Mouse (Mus musculus) retina, postnatal 7 days (tissue): ENCODE data around the gene Fyb2.
"Not testable (repeated sequence)": the region's sequence is repeated elsewhere in the genome, so short reads cannot be mapped to it uniquely, and the experiment has no call there.

Source experiments
- DNase-seq: peaks from one replicate; pipeline ENCODE4 v3.0.0-alpha.2; 2012; ENCODE audit warnings: low read depth, low spot score

The Fyb2 gene

GRCm38 (mm10) chr4:104939535-104939934, 26.3 kb downstream of the Fyb2 start:
- DNase-seq, result no peak

GRCm38 (mm10) chr4:104941895-104942294, 28.6 kb downstream of the Fyb2 start:
- DNase-seq, result no peak

GRCm38 (mm10) chr4:104944482-104944881, 31.2 kb downstream of the Fyb2 start:
- DNase-seq, result no peak

DNA sequence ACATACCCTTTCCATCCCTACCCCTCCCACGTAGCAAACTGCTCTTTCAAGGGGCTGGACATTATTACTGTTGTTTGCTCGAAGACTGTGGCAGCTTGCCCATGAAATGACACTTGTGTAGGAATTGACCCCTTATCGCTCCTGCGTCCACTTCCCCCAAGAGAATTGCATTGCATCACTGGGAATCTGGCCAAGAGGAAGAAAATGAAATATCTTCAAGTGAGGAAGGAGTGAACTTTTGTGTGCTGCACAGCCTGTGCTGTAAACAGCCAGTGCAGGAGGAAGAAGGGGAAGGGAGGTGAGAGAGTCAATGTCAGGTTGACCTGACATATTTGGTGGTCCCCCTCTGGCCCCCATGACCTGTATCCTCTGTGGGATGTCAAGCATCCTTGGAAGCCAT, 35.6 kb downstream of the Fyb2 start:
- no peak for DNase-seq

DNA sequence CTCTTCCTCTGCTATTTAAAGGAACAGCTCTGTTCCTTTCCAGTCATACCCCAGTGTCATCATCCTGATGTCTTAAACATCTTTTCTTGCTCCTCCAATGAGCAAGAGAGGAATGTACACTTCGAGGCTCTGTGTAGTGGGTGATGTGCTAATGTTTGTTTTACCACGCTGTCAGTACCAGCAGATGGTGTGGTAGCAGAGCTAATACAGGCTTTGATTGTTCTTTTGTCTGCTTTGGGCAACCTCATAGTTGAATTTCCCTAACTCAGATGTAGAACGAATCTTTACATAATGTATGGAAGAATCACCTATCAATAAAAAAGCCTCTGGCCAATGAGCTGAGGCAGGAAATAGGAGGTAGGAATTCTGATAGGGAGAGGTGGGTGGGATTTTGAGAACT, 36.0 kb downstream of the Fyb2 start:
- DNase-seq, result no peak

GRCm38 (mm10) chr4:104951280-104951878, 38.1 kb downstream of the Fyb2 start:
- DNase-seq, result no peak

- no peak for DNase-seq
Measured at GRCm38 (mm10) chr4:104956691-104957090, 43.4 kb downstream of the Fyb2 start.

DNA sequence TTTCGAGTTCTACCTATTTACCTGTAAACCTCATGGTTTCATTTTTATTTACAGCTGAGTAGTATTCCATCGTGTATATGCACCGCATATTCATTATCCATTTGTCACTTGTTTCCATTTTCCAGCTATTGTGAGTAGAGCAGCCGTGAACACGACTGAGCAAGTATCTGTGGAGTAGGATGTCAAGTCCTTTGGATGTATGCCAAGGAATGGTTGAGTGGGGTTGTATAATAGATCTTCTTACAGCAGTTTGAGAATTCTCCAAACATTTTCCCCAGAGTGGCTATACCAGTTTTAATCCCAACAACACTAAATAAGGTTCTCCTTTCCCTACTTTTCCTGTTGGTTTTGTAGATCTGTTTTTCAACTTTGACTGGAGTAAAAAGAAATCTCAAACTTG, 48.2 kb downstream of the Fyb2 start:
- DNase-seq, result no peak

DNA sequence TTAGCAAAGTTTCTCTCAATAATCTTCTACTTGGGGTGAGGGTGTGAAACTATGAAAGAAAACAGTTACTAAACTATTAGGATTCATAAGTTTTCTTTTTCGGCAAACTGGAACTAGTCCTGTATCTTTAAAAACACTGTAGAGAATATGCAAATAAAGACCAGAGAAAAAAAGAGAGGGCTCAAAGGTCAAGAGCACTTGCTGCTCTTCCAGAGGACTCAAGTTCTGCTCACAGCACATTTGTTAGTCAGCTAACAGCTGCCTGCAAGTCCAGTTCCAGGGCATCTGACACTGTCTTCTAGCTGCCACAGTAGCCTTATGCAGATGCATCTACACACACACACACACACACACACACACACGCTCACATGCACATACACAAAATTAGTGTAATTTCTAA, 59.4 kb downstream of the Fyb2 start:
- DNase-seq, result no peak

DNA sequence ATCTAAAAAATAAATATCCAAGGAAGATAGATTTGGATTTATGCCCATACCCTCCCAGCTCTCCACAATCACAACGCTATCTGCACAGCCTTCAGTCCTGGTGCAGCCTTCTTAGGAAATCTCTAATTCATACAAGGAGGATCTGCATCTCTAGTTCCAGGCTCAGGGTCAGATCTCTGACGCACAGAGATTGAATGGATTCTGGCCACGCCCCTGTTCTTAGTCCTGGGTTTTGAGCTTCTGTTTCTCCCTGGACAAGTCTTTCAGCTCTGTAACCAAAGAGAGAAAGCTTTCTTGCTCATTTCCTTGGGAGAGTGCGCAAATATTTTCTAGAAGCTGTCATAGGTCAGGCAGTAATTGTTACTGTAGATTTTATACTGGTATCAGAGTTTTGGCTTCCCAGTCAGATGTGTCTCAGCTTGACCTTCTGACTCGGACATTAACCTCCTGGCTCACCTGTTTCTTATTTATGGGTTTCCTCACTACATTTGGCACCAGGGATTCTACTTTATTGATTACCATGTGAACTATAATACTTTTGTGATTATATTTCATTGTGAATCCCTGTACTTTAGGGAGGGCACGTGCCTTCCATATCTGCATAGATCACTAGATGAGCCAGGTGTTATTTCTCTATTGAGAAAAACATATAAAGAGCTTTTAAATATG, 62.0 kb downstream of the Fyb2 start:
- no peak for DNase-seq

- no peak for DNase-seq
Measured at GRCm38 (mm10) chr4:104985960-104986632, 72.8 kb downstream of the Fyb2 start.

DNA sequence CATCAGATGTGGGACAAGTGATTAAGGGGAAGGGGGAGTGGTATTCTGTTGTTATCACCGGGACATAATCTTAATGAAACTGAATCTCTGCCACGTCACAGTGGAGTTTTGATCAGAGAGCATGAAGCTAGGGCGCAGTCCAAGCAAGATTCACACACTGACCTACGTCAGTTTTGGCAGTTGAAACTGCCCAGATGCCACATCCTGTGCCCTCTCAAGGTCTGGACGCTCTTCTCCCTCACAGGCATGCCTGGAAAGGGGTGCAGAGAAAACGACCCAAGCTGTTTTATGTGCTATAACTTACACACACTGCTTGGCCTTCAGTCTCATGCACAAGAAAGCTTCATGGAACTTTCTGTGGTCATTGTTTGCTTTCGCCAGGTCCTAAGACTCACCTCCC, 74.4 kb downstream of the Fyb2 start:
- no peak for DNase-seq

DNA sequence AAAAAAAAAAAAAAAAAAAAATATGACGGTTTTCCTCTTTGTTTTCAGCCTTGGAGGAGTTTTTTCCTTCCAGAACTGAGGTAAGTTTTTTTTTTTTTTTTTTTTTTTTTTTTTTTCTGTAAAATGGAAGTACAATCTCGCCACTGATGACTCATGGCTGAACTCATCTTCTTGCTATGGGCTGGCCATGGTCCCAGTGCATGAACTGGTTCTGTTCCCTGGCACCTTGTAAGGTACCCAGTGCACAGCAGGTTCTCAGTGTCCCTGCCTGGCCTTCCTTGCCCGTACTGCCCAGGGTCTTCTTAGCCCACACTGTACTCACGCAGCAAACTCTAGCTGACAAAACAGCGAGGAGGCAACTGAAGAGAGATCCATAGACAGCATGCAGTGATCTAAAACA, 74.8 kb downstream of the Fyb2 start:
- DNase-seq, result no peak

GRCm38 (mm10) chr4:104988709-104989108, 75.5 kb downstream of the Fyb2 start:
- DNase-seq, result no peak

- no peak for DNase-seq
Measured at GRCm38 (mm10) chr4:104990016-104990415, 76.8 kb downstream of the Fyb2 start.

DNA sequence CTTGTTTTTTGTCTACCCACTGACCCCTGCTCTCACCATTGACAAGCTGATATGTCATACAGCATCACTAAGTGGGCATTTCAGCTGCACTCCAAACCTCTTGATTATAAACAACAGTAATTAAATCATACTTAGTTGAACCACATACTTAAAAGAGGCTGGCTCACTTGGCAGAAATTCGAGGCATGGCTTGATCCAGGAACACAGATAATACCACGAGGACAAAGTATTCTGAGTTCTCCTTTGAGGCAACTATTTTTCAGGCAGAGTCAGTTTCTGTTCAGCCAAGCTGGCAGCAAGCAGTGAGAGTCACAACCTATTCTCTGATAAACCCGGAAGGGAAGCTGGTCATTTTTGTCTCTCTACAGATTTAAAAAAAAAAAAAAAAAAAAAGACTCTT, 77.4 kb downstream of the Fyb2 start:
- no peak for DNase-seq

DNA sequence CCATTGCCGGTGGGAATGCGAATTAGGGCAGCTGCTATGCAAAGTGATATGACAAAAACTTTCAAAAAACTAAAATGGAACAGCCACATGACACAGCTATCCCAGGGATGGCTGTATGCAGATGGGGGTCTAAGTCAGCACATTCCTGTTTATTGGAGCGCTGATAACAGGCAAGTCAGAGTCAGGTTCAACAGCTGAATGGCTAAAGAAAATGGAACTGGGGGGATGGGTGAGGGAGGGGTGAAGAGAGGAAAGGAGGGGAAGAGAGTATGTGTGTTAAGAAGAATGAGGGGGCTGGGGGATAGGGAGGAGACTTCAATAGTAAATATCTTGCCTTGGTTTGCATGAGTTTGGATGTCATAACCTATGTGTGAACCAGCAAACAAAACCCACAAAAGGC, 79.0 kb downstream of the Fyb2 start:
- DNase-seq, result no peak

DNA sequence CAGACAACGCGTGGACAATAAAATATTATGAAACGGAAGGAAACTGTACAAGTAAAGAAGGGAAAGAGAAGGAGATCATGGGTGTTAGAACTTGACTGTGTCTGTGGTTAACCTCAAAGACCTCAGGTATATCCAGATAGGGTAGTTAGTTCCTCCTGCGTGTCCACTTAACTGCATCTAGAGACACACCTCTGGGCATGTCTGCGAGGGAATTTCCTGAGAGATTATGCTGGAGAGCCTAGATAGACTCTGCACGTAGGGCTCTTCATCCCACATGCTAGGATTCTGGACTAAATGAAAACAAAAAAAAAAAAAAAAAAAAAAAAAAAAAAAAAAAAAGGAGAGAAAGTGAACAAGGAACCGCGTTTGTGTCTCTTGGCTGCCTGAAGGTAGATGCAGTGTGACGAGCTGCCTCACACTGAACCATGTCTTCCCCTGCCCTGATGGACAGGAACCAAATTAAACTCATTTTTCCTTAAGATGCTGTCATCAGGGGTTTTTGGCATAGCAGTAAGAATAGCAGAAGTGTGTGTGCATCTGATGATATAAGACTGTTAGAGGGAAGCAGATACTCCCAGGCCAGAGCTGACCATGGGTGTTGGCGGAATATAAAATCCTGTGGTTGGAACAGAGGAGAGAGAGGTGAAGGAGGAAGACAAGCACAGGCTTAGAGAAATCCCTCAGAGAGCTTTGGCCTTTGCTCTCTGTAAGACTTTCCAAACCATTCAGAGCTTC, 80.1 kb downstream of the Fyb2 start:
- no peak for DNase-seq

- no peak for DNase-seq
Measured at GRCm38 (mm10) chr4:104999702-105000101, 86.4 kb downstream of the Fyb2 start.

- no peak for DNase-seq
Measured at GRCm38 (mm10) chr4:105001736-105002135, 88.5 kb downstream of the Fyb2 start.

GRCm38 (mm10) chr4:105004135-105004534, 90.9 kb downstream of the Fyb2 start:
- no peak for DNase-seq

DNA sequence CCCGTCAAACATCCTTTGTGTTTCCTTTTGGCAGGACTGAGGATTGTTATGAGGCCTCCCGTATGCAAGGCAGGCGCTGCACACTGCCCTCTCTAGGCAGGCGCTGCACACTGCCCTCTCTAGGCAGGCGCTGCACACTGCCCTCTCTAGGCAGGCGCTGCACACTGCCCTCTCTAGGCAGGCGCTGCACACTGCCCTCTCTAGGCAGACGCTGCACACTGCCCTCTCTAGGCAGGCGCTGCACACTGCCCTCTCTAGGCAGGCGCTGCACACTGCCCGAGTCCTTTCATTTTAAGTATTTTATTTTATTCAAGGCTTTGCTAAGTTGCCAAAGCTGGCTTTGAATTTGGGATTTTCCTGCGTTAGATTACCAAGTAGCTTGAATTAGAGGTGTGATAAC, 91.4 kb downstream of the Fyb2 start:
- DNase-seq, result not testable (repeated sequence)
